Mouse (Mus musculus) layer of hippocampus, adult 9-10 months (tissue): ENCODE results near the gene Mrpl46.

Source experiments
- DNase-seq: peaks from one replicate; pipeline ENCODE4 v3.0.0; 2022; ENCODE audit warnings: low spot score

The Mrpl46 gene

DNA sequence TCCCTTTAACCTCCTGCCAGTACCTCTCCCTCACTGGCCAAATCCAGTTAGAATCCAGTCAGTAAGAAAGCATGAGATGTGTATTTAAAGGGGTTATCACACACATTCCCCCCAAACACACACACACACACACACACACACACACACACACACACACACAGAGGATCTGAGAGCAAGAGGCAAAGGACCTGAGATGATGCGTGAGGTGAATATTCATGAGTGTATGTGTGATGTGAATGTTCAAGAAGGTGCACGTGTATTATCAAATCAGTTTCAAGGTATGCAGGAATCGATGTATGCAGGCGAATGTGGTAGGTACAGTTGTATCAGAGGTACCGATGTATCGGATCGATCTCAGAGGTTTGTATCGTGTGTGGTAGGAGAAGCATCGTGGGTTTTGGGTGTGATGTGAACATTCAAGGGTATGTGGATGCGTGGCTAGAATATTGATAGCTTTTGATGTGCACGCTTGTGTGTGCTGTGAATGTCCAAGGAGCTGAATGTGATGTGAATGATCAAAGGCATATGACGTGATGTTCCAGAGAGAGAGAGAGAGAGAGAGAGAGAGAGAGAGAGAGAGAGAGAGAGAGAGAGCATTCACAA is 15.3 kb downstream of the Mrpl46 start:
- no peak for DNase-seq

DNA sequence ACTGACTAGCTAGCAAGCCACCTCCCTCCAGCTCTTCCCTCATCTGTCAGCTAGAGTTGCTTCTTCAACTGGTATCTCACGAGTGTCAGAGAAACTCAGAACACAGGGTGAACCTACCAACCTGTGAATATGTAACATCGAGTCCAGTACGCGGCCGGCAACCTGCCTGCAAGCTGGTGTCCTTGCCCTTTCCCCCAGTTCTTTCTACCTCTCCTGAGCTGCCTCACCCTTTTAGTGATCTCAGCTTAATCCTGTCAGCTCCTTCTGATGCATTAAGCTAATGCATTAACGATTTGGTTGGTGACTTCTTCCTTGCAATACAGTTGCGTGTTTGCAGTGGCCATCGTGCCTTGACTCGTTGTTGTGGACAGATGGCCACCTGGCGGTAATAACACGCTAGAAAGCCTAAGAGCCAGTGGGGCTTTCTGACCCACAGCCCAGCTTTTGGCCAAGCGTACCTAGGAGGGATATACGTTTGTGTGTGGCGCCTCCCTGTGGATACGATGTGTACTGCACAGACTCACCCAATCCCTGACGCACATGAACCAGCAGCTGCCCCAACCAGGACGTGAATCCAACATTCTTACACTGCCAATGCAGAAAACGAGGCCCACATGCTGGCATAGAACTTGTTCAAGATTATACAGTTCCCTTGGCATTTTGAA is 17.2 kb downstream of the Mrpl46 start:
- peak; percentile 88 for DNase-seq

DNA sequence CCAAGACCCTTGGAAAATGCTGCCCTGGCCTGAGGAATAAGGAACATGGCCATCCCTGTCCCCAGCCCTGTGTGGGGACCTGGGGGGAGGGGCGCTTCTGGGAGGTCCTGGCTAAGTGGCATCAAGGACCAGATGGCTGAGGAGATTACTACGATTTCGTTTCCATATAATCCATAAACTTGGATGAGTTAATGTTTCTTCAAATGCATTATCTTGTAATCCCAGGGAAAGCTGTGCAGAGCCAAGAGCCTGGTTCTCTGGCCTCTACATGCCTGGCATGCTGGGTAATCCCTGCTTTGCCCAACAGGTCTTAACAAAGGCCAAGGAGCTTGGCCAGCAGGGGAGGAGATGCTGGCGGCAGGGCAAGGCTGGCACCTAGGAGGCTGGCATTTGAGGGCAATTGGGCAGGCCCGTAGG is 18.1 kb downstream of the Mrpl46 start:
- no peak for DNase-seq

- DNase-seq, result no peak
Observed at GRCm38 (mm10) chr7:78763801-78764200, 19.5 kb downstream of the Mrpl46 start.

GRCm38 (mm10) chr7:78754458-78755000 is 28.8 kb downstream of the Mrpl46 start:
- DNase-seq, result no peak

DNA sequence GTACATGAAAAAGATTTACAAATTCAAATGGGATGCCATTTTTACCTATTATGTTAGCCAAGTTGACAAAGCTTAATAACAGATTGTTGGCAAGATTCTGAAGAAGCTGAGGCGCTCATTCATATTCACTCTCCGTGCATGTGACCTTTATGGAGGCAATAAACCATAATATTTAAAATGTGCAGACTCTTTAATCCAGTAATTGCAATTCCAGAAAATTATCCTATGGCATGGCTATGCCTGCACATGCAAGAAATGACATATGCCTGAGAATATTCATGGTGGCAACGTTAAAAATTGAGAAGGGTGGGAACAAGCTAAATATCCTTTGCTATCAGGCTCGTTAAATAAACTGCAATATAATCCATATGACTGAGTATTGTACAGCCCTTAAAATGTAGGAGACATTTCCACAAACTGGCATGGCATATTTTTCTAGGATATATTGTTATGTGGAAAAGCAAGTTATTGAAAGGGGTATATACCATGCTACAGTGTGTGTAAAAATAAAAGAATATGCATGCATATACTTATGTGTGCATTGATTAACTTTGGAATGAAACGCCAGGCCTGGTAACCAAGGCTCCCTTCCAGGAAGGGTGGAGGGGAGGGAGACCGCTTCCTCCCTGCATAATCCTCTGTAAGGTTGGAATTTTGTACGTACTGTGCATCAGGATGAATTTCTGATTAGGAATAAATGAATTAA is 29.4 kb downstream of the Mrpl46 start:
- DNase-seq, result no peak

DNA sequence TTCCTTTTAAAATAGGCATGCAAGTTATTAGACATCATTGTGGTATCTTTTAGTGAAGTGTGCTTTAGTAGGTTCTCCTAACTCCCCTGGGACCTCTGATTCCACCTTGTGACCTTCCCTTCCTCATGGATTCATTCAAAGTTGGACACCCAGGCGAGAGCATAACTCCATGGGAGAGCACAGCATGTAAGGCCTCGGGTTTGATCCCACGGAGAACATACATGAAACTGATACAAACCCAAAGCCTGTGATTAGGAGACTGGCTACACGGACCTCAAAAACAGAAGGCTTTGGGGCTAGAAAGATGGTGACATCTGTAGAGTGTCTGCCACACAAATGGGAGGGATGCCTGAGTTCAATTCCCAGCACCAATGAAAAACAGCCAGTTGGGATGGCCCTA is 30.4 kb downstream of the Mrpl46 start:
- DNase-seq, result no peak

- no peak for DNase-seq
Observed at GRCm38 (mm10) chr7:78743731-78744385, 39.5 kb downstream of the Mrpl46 start.

GRCm38 (mm10) chr7:78739351-78740000 is 43.9 kb downstream of the Mrpl46 start:
- no peak for DNase-seq

GRCm38 (mm10) chr7:78737614-78738210 is 45.6 kb downstream of the Mrpl46 start, which contains the start of gene Ntrk3:
Ntrk3 (minus strand) TSS chr7:78738012.
- DNase-seq, result no peak

- DNase-seq, result no peak
Observed at GRCm38 (mm10) chr7:78737196-78737595, 46.1 kb downstream of the Mrpl46 start.

GRCm38 (mm10) chr7:78731391-78731790 is 51.9 kb downstream of the Mrpl46 start:
- DNase-seq, result no peak
